Mouse (Mus musculus): ENCODE results near the gene Krt14.

DNA sequence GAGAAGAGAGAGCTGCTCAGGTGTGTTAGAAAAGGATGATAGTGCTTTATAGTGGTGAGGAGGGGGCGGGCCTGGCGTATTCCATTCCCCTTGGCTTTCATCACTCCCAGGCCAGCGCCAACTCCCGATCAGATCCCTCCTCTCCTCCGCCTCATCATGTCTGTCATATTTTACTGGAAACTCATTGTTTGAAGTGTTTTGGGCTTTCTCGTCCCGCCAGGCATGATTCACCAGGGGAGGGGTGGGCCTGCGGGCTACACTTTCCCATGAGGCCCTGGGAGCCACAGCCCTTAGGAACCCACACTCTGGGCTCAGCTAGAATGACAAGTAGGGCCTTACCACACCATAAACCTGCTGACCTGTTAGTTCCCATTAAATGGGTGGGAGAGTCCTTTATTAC is at the start of gene Krt14:
- TF ChIP-seq CTCF (conservative IDR thresholded peaks at IDR 0.05; ENCODE audit: low read length) (no peak), POU5F1 (IDR thresholded peaks at IDR 0.05; ENCODE audit: borderline replicate concordance, low read length) (no peak), NANOG (IDR thresholded peaks at IDR 0.05; ENCODE audit: borderline replicate concordance, low read length) (no peak)
